Mouse (Mus musculus) T-helper 17 cell (primary cell): ENCODE results near the gene Abtb2.

Source experiments
- in situ Hi-C, 2 experiments: fragments of 300-600 bp; cut with MboI, MseI; formaldehyde crosslinking; loops; 1 replicate in 1 of 2; 2 replicates in 1 of 2; pipeline ENCODE4 v1.15.1; 2025; ENCODE audit warnings: high pct_unique_total_duplicates in 2 of 2

Gene Abtb2

DNA sequence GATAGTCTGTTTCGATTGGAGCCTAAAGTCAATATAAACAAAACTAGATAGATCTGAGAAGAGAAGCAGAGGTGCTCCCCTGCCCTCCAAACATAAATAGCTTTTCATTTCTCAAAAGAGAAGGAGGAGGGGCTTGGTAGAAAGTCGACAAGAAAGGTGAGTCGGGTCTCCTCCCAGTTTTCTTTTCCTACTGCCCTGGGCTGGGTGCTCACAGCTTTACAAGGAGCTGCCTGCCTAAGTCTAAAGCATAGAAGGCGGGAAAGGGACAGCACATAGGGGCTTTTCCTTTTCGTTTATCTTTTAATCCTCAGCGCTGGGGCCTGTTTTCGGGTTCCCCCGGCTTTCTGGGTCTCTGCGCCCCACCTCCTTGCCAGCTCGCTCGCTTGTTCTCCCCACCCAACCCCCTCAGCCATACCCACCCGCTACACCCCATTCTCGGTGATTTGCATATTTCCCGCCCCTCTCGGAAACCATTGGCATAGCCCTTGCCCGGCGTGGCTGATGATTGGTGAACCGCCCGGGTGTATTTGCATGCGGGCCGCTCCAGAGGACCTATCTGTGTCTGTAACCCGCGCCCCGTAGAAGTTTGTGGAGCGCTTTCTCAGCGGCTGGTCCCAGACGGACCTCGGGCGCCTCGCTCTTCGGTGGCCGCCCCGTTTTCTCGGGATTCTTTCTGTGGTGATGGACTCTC, at the start of gene Abtb2:
TSS of gene Abtb2 (plus strand) at position 579 of the 691 bp plus-strand sequence.
- in situ Hi-C loops, result loop anchor here (5.0 to 10.0 kb wide), 3 partner anchors 66 to 149 kb away; no protein-coding TSS in a partner anchor

DNA sequence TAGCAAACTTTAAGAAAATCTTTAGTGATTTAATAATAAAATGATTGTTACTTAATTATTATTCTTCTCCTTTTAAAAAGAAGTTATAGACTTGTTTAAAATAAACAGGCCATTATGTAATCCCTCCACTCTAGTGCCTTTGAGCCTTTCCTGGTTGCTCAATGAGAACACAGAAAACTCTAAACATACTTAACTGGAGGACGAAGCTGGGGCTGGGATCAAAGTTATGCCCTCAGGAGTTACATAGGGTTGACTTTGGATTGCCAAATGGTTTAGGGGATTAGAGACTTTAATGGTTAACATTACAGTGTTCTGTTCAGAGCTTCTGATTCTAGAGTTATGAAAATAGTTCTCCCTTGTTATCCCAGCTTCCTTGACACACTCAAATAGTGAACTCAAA, 49.6 kb upstream of the Abtb2 start:
- in situ Hi-C loops, result no loop called here

DNA sequence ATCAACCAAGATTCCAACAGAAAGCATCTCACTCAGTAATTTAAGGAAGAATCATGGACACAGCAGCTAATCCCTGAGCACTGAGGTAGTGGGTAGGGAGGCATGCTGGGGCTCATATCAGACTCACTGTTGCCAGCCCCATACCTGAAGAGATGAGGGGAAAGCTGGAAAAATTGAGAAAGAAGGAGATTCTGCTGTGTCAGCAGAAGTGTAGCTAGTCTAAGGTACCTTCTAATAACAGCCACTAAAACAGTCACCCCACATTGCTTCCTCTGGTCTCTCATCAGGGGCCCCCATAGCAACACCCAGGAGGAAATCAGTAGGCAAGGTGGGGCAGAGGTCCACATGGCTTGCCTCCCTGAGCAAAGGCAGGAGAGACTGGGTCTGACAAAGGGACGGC, 40.5 kb upstream of the Abtb2 start:
- in situ Hi-C loops, result loop anchor here in 1 of 2 experiments (25.0 kb wide), 1 partner anchor 787 kb away; no protein-coding TSS in a partner anchor

DNA sequence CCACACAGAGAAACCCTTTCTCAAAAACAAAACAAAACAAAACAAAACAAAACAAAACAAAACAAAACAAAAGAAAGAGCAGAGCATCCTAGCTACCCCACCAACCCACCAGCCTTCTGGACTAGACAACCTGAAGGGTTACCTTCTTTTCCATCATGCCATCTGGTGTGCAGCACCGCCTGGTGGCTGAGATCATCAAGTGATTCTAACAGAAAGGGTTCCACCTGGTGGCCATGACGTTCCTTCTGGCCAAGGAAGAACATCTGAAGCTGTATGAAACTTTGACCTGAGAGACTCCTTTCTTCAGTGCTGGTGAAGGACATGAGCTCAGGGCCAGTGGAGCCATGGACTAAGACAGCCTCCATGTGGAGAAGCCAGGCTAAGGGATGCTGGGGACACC, 19.0 kb upstream of the Abtb2 start:
- in situ Hi-C loops, result loop anchor here (5.0 to 25.0 kb wide), 3 partner anchors 90 to 765 kb away; no protein-coding TSS in a partner anchor

DNA sequence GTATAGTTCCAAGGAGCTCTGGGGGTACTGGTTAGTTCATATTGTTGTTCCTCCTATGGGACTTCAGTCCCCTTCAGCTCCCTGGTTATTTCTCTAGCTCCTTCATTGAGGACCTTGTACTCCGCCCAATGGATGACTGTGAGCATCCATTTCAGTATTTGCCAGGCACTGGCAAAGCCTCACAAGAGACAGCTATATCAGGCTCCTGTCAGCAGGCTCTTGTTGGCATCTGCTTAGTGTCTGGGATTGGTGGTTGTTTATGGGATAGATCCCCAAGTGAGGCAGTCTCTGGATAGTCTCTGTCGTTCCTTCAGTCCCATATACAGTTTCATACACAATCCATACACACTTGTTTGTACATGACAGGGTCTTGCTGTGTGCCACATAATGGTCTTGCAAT, 15.8 kb upstream of the Abtb2 start:
- in situ Hi-C loops, result loop anchor here in 1 of 2 experiments (10.0 kb wide), 1 partner anchor 294 kb away; no protein-coding TSS in a partner anchor

DNA sequence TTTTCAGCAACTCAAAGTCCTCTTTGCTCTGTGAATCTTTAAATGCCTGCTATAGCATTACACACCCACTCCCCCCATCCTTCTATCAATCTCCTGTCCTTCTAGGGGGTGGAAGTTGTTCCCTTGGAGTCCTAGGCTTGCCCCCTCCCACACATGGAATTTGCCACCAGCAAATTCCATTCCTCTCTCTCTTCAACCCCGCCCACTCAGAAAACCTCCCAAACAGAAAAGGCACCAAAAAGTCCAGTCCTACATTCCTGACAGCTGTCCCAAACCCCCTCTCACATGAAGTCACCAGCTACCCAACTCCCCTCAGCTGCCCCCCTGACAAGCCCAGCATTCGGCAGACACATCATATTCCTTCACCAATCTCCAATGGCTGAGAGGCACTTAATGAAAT, 12.1 kb upstream of the Abtb2 start:
- in situ Hi-C loops, result loop anchor here in 1 of 2 experiments (10.0 kb wide), 1 partner anchor 291 kb away; no protein-coding TSS in a partner anchor

DNA sequence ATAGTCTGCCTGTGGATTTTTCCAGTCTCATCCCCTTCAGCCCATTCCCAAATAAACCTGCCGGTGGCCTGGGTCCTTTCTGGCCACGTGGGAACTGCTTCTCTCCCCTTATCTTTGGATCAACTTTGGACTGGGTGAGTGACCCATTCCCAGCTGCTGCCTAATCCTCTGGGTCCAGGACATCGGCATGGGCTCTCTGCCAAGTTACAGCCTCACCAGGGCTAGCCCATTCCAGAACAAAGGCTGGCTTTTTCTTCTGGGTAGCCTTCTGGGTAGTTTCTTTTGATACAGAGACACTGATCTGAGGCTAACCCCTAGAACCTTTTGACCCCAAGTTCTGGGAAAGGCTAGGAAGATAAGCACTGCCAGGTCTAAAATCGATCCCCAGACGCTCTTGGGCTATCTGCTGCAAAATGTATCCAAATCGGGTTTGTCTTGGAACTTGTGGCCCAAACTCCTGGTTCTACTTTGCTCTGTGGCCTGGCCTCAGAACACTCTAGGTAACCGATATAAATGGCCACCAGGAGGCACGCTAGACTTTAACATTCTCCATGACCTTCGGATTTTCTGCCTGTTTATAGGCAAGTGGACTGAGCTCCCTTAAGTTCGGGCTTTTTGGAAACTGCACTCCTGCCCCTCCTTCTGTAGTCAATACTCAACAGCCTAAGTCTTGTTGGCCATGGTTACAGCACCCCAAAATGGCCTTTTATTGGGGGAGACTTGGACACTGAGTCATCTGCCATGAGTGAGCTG, 9.8 kb upstream of the Abtb2 start:
- in situ Hi-C loops, result loop anchor here (5.0 to 10.0 kb wide), 3 partner anchors 186 to 446 kb away; no protein-coding TSS in a partner anchor

DNA sequence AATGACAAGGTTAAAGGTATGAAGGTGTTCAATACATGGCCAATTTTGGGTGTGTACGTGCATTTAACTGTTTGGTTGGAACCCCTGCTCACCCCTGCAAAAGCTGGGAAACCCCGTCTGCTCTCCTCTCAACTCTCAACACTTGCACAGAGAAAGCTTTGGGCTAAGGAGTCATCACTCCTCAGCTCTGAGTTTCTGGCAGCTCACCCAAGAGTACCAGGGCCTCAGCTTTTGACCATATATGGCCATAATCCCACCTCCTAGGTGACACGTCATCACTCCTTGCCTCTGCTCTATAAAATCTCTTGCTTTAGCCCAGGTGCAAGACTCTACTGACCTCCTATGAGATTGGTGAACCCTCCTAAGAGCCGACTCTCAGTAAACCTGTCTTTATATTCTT, 5.2 kb upstream of the Abtb2 start:
- in situ Hi-C loops, result loop anchor here in 1 of 2 experiments (10.0 kb wide), 1 partner anchor 154 kb away; no protein-coding TSS in a partner anchor

DNA sequence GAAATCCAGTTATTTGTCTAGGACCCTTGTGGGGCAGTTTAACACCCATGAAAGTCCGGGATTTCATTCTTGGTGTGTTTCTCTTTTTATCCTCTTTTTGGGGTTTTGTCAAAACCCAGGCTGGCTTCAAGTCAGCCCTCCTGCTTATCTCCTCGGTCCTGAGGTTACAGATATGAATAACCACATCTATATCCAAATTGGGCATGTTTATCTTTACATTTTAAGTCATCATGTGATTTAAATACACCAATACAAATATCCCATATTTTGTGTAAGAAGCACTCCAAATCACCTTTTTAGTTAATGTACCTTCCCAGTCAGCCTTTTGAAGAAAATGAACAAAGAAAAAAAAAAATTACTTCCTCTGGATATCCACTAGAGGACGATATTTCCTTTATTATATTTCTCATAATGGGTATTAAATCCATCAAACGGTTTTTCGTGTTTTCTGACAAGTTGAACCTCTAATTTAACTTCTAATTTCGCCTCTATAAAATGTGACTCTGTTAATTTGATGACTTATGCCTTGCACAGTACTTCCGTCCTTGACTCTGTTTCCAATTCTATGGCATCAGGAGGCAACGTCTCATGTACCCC, 1.6 kb upstream of the Abtb2 start:
- in situ Hi-C loops, result loop anchor here (5.0 to 10.0 kb wide), 3 partner anchors 68 to 150 kb away; no protein-coding TSS in a partner anchor

DNA sequence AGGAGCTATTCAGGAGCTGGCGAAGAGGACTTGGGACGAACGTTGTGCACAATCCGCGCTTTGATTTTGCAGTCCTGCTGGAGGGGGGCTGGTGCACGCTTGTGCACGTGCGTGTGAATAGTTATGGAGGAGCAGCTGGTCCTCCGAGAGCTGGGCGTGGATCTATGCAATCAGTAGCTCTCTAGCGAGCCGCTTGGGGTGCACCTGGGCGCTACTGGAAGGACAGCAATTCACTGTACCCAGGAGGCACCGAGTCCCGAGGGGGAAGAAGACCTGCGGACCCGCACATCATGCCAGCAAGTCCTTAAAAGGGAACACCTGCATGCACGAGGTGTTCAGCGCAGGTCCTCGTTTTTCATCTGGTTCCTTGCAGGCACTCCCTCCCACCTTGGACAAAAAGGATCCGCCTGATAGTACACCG, 929 bp upstream of the Abtb2 start:
- in situ Hi-C loops, result loop anchor here (5.0 to 10.0 kb wide), 3 partner anchors 67 to 150 kb away; no protein-coding TSS in a partner anchor

DNA sequence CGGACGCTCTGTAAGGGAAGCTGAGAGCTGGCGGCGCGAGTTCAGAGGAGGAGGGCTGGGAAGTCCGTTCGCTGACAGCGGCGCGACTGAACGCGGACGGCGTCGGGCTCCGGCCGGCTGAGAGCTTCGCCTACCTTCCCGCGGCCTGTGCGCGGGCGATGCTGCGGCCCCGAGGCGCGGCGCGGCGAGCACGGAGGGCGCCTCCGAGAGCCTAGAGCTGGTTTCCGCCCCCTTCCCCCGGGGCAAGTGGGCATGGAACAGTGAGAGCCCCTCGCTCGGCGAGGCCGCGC, 258 bp downstream of the Abtb2 start:
- in situ Hi-C loops, result loop anchor here (5.0 to 10.0 kb wide), 3 partner anchors 66 to 148 kb away; no protein-coding TSS in a partner anchor

DNA sequence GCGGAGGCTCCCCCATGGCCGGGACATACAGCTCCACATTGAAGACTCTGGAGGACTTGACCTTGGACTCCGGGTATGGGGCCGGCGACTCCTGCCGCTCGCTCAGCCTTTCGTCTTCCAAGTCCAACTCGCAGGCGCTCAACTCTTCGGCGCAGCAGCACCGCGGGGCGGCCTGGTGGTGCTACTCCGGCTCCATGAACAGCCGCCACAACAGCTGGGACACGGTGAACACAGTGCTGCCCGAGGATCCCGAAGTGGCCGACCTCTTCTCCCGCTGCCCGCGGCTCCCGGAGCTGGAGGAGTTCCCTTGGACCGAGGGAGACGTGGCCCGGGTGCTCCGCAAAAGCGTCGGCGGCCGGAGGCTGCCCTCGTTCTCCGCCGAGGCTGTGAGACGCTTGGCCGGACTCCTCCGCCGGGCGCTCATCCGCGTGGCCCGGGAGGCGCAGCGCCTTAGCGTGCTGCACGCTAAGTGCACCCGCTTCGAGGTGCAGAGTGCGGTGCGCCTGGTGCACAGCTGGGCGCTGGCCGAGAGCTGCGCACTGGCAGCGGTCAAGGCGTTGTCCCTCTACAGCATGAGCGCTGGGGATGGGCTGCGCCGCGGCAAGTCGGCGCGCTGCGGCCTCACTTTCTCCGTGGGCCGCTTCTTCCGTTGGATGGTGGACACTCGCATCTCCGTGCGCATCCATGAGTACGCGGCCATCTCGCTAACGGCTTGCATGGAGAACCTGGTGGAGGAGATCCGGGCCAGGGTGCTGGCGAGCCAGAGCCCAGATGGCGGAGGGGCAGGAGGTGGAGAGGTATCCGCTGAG, 807 bp downstream of the Abtb2 start:
- in situ Hi-C loops, result loop anchor here (5.0 to 10.0 kb wide), 3 partner anchors 65 to 148 kb away; no protein-coding TSS in a partner anchor

DNA sequence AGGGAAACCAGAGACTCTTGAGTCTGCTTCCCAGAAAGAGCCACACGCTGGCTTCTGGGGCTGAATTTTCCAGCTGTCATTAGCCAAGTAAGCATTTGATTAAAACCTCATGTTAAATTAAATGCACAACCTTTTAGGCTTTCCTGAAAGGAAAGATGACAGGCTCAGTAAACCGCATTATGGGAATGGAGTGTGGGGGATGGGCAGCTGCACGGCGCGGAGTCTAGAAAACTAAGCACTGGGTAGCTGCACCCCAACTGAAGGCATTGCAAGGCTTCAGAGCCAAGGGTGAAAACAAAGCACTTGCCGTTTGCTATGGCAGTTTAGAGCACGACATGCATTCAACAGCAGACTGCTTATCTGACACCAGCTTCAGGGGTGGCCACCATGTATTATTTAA, 2.1 kb downstream of the Abtb2 start:
- in situ Hi-C loops, result loop anchor here (5.0 to 10.0 kb wide), 3 partner anchors 64 to 147 kb away; no protein-coding TSS in a partner anchor

DNA sequence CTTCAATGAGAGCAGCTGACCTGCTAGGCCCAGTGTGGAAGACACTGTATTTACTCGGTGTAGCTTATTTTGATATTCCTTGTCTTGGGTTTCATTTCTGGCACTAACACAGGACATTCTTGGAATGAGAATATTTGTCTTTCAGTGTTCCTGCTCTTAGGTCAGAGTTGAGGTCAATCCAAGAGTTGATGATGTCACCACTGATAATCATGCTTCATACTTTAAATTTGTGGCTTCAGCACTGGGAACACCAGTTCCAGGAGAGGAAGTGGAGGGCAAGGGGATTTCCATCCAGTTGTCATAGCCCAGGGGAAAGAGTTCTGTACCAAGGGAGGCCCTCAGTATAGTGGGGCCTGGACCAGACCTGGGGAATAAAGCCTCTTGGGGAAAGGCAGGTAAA, 3.6 kb downstream of the Abtb2 start:
- in situ Hi-C loops, result loop anchor here (5.0 to 10.0 kb wide), 3 partner anchors 63 to 145 kb away; no protein-coding TSS in a partner anchor

DNA sequence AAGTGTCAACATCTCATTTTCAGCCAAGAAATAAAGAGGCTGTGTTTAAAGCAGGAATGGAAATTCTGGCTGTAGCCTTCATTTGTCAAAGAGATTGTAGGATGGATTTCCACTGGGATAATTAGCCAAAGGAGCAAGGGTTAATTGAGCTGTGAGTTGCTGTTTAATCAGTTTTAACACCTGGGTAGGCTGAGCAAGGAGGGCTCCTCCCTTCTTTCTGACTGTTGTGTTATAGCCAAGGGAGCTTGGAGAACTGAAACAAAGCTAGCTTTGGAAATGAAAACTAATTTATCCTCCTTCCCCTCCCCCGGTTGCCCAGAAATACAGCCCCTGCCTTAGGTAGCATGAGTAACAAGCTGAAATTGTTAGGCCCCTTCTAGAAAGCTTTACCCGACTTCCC, 6.2 kb downstream of the Abtb2 start:
- in situ Hi-C loops, result no loop called here

DNA sequence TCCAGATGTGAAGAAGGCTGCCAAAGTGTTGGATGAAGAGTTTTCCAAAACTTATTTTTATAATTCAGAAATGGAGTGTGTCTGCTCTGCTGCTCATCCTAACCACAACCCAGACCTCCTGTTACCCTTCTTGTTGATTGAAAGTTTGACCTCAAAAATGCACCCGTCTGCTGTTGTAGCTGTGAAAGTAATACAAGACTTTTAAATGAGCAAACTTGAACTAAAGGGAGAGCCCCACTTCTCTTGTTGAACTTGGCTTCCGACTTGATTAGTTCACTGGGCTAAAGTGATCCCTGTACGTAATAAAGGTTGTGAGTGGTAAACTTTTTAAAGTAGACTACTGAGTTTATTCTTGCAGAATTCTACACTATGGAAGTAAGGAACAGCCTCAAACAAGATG, 10.3 kb downstream of the Abtb2 start:
- in situ Hi-C loops, result no loop called here

DNA sequence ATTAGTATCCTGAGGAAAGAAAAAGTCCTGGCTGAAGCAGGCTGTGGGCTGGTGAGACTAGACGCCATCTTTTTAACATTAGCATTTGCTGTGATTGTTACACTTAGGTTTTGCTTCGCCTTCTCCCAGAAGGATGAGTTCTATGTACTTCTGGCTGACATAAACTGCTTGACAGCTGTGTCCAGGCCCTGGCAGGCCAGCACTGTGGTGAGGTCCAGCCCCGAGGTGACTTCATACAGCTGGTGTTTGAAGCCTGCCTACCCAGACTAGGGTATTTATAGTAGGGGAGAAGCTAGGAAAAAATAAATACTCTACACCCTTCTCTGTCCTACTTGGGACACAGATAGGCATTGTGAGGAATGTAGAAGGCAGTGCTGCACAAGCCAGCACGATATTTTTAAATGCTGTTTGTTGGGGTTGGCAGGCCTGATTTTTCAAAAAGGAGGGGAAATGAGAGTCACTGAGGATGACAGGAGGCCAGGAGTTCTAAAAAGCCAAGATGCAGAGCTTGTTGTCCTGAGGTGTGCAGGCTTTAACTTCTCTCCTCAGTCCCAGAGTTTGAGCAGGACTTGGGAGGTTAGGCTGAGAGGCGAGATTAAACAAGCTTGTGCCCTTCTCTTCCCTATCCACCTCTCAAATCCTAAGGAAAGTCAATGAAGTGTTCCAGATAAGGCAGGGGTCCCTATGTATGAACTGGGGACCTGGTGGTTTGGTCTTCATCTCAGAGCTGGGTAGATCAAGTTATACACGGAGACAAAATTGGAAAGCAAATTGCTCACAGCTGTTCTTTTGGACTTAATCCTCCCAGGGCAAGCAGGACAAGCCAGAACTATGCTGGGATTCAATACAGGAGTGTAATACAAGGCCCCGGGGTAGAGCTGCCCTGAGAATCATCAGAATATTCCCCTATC, 11.9 kb downstream of the Abtb2 start:
- in situ Hi-C loops, result no loop called here

DNA sequence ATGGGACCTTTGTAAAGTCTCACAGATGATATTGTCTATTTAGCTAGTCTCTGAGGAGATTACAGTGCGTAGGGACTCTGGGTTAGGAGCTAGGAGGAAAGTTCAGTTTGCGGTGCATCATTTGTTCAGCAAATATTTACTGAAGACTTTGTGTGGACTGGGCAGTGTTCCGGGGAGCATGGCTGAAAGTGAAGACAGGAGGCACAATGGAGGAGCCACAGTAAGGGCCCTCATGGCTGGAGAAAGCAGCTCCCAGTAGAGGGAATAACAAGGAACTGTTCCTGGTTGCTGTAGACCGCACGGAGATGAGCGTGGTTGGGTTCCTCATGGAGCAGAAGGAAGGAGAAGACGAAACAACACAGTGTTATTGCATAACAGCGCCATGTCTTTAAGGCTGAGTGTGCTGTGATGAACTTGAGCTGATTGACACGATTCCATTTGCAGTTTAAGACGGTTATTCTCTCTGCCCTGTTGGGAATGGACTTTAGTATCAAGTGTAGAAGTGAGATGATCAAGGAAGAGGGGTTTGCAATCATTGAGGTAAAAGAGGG, 12.6 kb downstream of the Abtb2 start:
- in situ Hi-C loops, result no loop called here

DNA sequence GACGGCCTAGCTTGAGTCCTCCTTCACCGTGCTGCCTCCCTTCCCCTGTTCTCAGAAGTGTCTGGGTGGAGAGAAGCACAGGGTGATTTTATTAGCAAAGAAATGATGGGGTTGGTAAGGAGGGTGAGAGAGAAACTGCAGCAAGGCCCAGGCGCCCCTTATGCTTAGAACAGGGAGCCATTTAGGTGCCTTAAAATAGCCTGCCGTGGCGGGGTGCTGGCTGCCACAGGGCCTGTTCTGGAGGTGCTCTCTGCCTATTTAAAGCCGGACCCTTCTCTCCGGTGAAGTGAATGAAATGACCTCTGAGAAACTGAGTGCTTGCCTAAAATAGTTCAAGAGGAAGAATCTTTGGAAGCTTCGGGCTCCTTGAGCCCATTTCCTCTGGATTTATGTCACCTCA, 14.6 kb downstream of the Abtb2 start:
- in situ Hi-C loops, result no loop called here
